Mouse (Mus musculus) bone marrow, adult 2 months (tissue): ENCODE measurements around the gene 4931428L18Rik.

ENCODE experiments used
- CTCF ChIP-seq: fragments of 200-500 bp; IDR thresholded peaks from 2 replicates; pipeline ENCODE4 v1.5.1; 2011; ENCODE audit warnings: low read length, control low read depth; ENCODE audit not compliant: control insufficient read depth, insufficient read depth
- POLR2A ChIP-seq: fragments of 200-500 bp; IDR thresholded peaks from 2 replicates; pipeline ENCODE4 v1.6.1; 2011; ENCODE audit warnings: low read depth, mild to moderate bottlenecking, control low read depth, low read length, borderline replicate concordance; ENCODE audit not compliant: control insufficient read depth

GRCm38 (mm10) chr1:31107961-31108360, 114.5 kb downstream of the 4931428L18Rik start:
- no peak for TF ChIP-seq POLR2A
- TF ChIP-seq CTCF, result no peak
